Mouse (Mus musculus) liver, embryonic 13.5 days (tissue): ENCODE data around the gene Pdzd8. TPM values are rescaled to one million over a fixed set of nuclear protein-coding genes. Genes with fewer than 3 reads are reported as not detected.

Experiments
- polyA plus RNA-seq: library from polyadenylated mRNA; unstranded; fragments of >200 nt; fragmentation: Nextera tagmentation; extraction: Ambion mirVana; gene quantifications from 2 replicates; pipeline ENCODE4 v1.2.1, GENCODE M21; 2015

Pdzd8 gene
- polyA plus RNA-seq, 1 experiment from 2014 or later: 3.9 TPM

Other genes with a start within 250 kb of the Pdzd8 start
- gene Vax1, start 175.7 kb downstream of the Pdzd8 start, polyA plus RNA-seq: not detected in 2 replicates
- gene Kcnk18, start 126.6 kb downstream of the Pdzd8 start, polyA plus RNA-seq: not detected in 2 replicates
- 3.4 and 4.3 TPM in 2 replicates for gene Slc18a2, start 84.9 kb downstream of the Pdzd8 start, polyA plus RNA-seq
- 14.4 and 21.8 TPM in 2 replicates for gene Rps12-ps3, start 23.5 kb downstream of the Pdzd8 start, polyA plus RNA-seq
- gene Emx2, start 112.6 kb upstream of the Pdzd8 start, polyA plus RNA-seq: not detected in 2 replicates